Mouse (Mus musculus) layer of hippocampus, adult 11-12 months (tissue): ENCODE data around the gene Hdac9.

Experiments used
- DNase-seq: peaks from one replicate; pipeline ENCODE4 v3.0.0; 2022; ENCODE audit warnings: low spot score

The Hdac9 gene

DNA sequence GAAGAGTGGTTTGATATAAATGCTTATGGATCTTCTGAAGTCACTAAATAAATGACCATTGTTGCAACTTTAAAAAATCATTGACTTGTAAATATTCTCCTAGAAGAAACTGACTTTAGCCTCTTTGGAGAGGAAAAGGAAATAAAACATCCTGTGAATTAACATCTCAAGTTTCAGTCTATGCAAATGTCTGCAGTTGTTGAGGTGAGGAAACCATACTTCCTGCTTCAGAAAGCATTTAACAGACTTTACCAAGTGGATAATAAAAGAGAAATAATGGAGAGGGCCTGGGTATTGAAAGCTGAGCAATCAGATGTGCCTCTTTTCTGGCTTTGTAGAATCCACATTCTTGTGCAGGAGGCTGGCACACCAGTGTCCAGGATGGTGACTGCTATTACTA, 110.4 kb downstream of the Hdac9 start:
- no peak for DNase-seq

DNA sequence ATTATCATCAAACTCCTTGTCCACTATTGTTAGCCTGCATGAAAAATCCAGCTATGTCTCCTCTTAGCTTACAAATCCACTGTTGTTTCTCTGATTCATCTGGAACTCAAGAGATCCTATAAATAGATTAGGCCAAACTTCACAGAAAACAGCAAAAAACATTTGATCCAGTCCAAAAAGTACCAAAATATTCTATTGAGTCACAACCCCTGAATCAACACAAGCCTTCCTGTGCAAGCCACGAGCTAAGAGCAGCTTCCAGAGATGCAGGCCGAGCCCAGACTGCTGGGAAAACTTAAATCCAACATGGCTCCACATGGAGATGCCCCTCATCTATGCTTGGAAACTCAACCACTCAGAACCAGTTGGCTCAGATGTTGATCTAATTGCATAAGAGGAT, 113.2 kb downstream of the Hdac9 start:
- DNase-seq = no peak

DNA sequence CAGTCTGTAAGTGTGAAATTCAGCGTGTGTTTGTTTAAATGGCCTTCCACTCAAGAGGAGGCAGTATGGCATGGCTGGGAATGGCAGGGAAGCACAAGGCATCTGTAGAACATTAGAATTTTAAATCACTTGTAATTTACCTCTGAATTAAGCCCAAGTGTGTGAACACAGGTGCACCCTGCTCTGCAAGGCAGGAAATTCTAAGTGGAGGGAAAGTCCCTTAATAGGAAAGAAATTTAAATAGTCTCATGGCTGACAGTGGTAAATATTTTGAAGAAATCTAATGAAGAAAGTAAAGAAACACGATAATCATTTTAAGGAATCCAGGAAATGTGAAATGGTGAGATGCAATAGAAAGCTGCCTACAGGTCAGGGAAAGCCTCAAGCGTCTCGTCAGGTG, 114.6 kb downstream of the Hdac9 start:
- no peak for DNase-seq

DNA sequence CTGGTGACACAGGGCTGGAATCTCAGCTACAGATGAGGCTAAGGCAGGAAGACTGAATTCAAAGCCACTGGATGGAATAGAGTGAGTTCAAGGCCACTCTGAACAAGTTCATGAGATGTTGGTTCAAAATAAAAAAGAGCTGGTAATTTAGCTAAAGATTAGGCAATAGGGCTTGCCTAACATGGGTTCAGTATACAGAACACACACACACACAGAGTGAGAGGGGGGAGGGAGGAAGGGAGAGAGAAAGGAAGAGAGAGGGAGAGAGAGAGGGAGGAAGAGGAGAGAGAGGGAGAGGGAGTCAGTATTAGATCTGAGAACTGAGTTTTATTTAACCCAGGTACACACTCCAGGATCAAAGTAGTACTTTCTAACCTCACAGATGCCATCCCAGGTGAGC, 115.1 kb downstream of the Hdac9 start:
- no peak for DNase-seq

DNA sequence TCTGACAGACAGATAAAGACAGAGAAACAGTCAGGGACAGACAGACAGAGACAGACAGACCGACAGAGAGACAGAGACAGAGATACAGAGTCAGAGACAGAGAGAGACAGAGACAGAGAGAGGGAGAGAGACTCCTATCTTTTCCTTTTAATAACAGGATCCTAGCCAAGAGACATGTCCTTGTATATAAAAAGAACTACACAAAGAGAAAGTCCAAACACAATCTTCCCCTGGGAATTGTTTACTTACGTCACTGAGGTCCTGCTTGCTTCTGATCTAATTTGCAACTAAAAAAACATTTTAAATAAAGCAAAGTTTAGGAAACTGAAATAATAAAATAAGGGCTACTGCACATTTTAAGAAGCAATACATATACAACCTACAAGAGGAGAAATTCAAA, 119.5 kb downstream of the Hdac9 start:
- DNase-seq = no peak

DNA sequence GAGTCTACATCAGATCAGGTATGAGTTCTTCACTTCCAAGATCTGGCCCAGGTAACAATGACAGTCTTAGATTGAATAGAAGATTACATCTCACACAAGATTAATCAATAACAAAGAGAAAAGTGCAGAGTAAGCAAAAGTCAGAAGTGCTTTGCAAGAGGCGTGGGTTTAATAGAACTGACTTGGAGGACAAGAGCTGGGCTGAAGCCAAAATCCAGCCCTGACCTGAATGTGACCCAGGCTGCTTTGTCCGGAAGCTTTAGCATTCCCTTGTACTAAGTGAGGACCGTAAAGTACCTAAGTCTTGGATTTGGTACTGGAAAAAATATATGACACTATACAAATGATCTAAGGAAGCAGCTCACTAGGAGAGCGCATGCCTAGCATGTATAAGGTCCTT, 121.4 kb downstream of the Hdac9 start:
- DNase-seq = no peak

DNA sequence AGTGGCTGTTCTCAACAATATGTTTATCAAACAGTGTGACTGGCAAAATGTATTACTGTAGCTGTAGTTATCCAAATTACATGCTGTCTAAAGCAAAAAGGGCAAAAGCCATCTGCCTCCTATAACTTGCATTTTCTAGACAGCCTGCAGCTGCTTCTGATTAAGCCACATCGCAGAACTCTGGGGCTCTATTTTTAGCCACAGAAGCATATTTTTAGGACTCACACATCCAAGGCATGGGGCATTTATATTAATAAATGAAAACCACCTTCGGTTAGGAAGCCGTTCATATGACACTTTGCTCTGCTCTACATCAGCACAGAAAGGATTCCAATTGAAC, 124.8 kb downstream of the Hdac9 start:
- no peak for DNase-seq

DNA sequence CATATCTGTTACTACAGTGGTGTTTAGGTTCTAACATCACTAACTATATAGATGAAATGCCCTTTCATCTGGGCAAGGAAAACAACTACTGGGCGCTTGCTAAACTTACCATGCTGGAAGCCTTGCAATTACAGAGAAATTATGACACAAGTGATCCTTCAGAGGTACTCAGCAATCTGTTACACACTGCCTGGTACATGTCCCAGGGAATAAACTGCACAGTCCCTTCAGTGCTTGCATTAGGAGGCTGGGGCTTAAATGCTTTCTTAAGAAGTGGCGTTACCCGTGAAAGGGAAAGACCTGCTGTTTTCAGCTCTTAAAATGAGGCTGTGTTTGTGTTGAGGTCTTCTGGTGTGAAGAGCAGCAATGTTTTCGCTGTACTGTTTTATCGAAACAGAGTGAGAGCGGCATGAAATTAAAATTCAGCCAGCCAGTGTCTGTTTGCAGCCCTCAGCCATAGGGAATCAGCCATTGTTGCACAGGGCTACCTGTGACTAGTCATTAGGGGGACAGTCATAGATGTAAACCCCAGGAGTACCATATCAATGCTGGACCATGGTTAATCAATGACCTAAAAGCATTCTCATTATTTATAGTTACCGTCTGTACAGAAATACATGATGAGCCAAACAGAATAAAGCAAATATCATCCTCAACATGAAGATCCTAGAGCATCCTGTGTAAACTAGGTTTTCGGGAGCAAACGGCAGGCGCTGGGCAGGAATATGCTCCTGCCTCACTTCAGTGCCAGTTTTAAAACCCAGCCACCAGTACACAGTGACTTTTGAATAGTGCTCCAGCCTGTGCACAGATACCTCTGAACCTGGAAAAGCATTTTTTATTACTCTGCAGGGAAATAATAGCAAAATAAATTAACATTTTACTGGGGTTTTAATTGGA, 125.4 kb downstream of the Hdac9 start:
- no peak for DNase-seq

DNA sequence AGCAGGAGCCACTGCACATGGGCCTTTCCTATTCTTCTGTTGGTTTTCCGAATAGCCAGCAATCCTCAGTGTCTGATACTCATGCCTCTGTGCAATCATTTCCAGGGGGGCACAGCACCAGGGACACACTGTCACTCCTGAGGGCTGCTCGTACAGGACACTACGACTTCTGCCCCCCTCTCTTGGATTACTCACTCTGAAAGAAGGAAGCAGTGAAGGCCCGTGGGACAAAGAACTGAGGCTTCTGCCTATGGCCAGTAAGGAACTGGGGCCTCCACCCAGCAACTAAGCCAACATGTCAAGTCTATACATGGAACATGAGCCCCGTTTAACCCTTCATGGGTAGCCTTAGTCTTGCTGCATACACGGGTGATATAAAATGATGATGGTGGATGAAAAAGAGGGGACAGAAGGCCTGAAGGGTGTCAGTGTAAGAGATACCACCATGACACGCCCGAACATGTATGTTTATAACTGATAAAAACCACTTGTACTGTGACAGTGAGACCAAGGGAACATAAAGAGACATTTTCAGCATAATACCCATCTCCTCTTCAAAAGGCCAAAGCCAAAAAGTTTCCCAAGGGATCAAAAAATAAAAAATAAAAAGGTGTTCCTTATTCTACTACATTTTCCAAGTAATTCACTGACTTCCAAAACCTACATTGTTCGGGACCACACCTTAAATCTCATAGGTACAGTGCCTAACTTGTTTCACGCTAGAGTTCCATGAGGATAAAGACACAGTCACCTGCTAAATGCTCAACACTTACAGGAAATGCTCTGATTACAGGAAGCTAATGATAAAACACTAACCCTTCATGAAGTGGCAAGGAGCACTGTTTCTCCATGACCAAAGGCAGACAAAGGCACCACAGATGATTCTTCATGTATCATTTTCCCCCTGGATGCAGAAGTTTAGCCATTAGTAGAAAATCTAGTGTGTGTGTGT, 127.6 kb downstream of the Hdac9 start:
- peak; percentile 20 for DNase-seq

DNA sequence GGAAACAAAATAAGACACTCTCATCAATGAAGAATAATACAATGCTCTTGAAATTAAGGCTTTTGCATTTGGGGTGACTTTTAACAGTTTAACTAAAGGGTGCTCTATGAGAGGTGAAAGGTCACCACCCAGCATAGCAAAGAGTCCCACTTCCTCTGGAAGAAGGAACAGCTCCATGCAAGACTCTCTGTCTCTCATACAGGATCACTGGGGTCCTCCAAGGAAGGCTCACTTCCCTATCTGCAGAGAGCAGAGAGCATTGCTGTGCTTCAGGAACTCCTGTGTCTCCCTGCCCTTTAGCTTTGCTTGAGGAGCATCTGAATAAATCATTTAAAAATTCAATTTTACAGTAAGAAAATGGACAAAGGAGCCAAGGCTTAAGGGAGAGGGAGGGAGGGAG, 129.5 kb downstream of the Hdac9 start:
- DNase-seq = no peak

DNA sequence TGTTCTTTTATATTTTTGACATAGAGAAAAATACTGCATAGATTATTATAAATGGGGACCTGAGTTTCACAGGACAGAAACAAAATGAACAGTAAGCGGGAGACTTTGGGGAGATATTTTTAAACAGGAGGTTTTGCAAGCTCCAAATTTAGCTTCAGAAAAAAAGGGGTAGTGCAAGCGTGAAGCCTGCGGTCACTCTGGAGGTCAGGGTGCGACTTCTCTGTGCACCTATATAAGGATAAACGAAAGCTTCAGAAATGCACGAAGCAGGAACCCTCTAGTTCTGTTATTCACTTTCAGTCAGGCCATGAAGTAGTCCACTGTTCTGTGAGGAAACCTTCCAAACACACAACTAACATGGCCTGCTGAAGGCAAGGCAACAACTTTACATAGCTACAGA, 133.3 kb downstream of the Hdac9 start:
- peak; percentile 40 for DNase-seq

DNA sequence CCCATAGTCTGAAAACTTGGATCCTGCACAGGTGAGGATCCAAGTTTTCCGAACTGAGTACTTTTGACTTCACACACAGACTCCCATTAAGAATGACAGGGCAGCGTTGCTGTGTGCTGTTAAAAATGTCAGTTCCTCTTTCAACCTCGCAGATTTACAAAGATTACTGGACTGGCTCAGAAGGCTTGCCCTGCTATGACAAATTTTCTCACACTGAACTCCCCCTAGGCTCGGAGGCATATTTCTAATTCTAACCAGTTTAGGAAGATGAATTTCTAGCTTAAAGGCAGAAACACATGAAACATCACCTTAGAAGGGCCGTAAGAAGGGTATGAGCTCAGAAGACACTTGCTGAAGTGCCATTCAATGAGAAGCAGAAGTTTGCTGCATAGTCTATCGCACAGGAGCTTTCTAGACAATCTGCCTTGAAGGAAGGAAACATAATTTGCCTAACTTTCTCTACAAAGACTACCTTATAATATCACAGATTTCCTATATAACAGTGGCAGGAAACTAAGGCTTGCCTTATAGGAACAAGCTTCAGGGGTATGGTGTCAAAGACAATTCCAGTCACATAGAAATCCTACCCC, 137.4 kb downstream of the Hdac9 start:
- DNase-seq = no peak

DNA sequence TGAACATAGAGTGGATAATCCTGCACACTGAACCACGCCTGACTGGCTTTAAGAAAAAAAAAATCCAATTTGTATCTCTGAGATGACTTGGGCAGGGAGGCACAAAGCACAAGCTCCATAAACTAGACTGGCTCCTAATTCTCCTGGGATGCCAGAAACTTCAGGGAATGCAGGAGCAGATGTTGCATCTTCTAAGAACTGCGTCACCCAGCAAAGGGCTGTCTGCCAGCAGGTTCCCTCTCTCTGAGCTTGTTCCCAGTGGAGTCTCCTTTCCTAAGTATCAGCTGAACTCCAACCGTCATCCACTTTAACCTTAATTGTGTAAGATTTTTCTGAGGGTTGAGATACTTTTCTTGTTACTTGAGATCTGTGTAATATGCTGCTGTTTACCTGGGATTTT, 140.7 kb downstream of the Hdac9 start:
- DNase-seq = no peak

DNA sequence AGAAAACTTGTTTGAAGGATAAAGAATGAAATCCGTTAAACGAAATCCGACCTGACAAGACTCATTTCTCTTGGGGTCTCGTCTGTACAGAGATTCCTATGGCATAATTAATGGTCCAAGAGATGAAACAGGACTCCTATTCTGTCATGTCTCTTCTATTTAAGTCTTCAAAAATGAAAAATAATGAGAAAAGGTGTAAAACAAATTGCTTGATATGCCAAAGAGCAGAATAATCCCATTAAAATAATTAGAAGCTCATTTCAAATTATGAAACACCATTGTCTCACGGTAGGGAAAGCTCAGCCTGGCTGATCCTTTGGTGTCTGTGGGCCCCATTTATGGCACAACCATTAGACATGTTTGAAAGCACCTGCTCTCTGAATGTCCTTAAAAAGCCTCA, 142.8 kb downstream of the Hdac9 start:
- no peak for DNase-seq

DNA sequence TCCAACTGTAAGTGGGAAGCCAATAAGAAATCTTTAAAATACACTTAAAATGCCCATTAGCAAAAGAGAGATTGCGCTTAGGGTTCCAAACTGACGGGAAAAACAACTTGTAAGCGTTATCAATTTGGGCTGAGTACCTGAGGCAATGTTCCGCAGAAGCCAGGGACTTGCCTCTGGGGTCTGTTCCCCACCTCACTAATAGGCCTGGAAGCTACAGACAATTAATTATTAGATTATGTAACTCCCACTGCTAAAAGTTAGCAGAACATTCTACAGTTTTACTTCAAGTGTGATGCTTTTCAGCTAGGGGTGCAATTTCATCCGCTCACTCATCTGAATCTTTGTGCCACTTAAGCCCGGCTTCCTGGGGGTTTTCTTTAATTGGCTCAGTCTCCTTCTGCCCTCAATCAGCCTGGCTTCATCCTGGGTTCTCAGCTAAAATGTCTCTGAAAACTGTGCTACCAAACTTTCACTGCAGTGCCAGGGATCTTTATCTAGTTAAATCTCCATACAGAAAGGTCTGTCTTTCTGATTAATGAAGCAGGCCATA, 149.6 kb downstream of the Hdac9 start:
- DNase-seq = no peak

DNA sequence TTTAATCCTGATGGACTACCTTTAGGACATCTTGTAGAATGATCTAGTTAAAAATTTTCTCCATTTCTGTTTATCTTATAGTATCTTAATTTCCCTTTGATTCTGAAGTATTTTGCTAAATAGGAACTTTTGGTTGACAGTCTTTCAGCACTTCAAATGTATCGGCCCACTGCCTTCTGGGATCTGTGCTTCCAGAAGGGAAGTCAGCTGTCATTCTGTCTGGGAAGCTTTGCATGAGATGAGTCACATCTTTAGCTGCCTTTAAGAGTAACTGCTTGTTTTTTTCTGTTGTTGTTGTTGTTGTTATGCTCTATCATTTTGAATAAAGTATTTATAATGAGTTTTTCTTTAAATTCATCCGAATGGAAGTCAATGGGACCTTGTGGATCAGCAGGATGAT, 169.6 kb downstream of the Hdac9 start:
- peak; percentile 53 for DNase-seq

DNA sequence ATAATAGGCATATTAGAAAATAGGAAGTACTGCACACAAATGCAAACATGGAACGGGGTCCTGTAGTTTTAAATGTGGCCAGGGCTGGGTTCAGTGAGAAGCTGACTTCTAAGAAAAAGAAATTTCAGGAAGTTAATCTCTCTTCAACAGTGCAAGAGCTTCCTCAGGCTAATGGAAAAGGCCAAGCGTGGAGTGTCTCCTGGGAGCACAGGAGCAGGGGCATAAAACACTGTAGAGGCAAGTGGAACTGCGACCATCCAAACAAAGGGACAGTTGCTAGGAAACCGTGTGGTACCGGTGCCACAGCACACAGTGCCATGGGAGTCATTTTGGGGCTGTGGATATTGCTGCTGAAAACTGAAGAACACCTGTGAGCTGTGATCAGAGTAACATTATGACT, 191.7 kb downstream of the Hdac9 start:
- DNase-seq = no peak

DNA sequence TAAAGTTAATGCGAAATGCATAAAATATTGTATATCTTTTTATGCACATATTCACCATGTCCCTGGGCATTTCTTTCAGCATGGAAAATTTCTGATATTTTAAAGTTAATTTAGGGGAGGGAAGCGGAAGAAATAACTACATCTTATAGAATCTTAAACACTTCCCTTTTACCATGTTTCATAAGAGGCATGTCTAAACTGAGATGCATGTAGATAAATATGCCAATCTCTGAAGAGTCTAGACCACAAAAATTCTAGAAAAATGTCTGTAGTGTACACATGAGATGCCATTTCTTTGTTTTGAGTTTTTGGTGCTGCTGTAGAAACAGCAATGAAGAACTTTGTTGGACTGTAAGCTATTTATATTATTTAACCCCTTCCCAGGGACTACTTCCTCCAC, 192.6 kb downstream of the Hdac9 start:
- no peak for DNase-seq

DNA sequence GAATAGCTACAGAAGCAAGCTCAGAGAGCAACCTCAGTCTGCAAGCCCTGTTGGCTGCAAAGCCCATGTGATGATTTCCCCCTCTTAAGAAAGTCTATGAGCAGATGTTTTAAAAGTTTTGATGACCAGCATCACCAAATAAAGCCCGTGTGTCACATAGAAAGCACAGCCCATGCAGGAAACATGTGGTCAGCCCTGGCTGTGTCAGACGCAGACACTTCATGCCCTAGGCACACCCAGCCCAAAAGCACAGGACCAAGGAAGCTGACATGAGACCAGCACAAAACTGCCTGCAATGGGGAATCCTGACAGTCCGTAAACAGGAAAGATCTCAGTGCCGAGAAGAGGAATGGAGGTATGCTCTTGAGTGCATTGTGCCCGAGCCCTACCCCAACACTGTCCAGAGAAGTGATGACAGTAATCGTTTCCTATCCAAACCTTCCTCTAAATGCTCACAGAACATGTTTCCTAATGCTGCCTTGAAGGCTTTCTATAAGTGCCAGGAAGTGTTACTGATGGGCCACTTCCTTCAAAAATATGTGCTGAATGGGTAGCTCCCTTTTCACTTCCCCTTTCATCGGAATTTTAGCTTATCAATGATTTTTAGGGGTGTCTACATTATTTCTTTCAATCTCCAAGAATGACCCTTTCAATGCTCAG, 193.9 kb downstream of the Hdac9 start:
- no peak for DNase-seq

DNA sequence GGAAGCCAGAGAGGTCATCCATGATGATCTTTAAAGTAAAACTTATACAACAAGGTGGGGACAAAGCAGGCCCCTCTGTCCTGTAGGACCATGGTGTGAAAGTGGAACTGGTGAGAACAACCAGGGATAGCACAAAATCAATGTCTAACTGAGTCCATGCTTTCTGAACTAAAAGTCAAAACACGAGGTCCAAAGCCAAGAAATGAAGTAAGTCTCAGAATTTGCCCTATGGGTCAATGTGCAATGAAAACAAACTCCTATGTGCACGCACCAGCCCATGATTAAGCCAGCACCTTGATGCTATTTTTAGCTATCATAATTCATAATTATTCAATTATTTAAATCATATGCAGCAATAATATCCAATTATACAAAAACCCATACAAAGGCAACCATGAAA, 196.0 kb downstream of the Hdac9 start:
- DNase-seq = no peak

DNA sequence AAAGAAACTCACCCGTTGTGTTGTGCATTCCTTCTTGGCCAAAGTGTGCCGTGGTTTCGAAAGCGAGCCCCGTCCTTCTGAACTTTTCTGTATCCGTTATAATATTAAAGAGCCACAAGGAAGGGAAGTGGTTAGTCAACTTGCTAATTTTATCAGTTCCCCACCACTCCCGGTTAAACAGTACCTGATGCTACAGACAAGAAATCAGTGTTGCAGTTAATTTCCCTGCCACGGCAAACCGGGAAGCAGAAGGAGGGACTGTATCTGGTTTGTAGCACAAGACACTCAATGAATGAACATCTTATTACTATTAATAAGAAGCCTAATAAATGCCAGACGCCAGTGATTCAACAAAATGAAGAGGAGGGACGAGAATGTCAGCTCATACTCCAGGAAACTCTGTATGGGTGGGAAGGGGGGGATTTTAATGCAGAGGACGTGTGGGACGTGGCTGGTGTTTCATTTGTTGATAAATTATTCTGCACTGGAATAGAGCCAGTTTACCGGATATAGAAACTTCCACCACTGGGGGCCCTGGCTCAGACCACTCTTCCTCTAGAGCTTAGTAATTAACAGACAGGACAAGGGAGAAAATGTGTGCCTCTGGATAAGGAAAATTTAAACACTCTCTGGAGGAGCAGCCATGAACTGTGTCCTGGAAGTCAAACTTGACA, 202.5 kb downstream of the Hdac9 start:
- no peak for DNase-seq
